Mouse (Mus musculus): ENCODE results near the gene Tenm2. TPM values are rescaled to one million over a fixed set of nuclear protein-coding genes. Genes with fewer than 3 reads are reported as not detected.

The Tenm2 gene
- polyA plus RNA-seq, 1 experiment from 2014 or later, result 77.0 TPM

- peak; percentile 40; the same call in 1 of the 2 replicates for ATAC-seq
- Histone ChIP-seq H3K4me3 (ENCODE audit: low read depth, low read length) (no peak overlapping the region), H3K4me2 (ENCODE audit: low read length) (no peak overlapping the region), H3K27ac (ENCODE audit: low read length) (0 out of 2 replicates have a peak overlapping the region, but pooled peaks have one; percentile 1), H3K27me3 (ENCODE audit: control insufficient read depth, insufficient read depth, low read depth, low read length) (no peaks in the 10 kb centered on the region), H3K4me1 (ENCODE audit: control insufficient read depth, insufficient read depth, low read length) (peaks cover 7% of the 10 kb centered on the region), H3K9me3 (replicated peaks; ENCODE audit: control insufficient read depth, low read length, poor library complexity, severe bottlenecking) (no peaks in the 10 kb centered on the region), H3K9ac (ENCODE audit: low read depth, low read length) (no peak overlapping the region), H3K36me3 (ENCODE audit: control insufficient read depth, insufficient read depth, low read length) (no peaks in the 10 kb centered on the region)
- 62% methylated on average over 9 of the region's 9 CpGs for WGBS
Observed at GRCm38 (mm10) chr11:36494898-36495548, 740.7 kb downstream of the Tenm2 start.

- Histone ChIP-seq H3K4me3 (ENCODE audit: low read depth, low read length) (no peak overlapping the region), H3K4me2 (ENCODE audit: low read length) (no peak overlapping the region), H3K27me3 (ENCODE audit: control insufficient read depth, insufficient read depth, low read depth, low read length) (no peaks in the 10 kb centered on the region), H3K27ac (ENCODE audit: low read length) (no peak overlapping the region), H3K9me3 (replicated peaks; ENCODE audit: control insufficient read depth, low read length, poor library complexity, severe bottlenecking) (no peaks in the 10 kb centered on the region), H3K4me1 (ENCODE audit: control insufficient read depth, insufficient read depth, low read length) (peaks cover 7% of the 10 kb centered on the region), H3K9ac (ENCODE audit: low read depth, low read length) (no peak overlapping the region), H3K36me3 (ENCODE audit: control insufficient read depth, insufficient read depth, low read length) (no peaks in the 10 kb centered on the region)
- 75% methylated on average over 6 of the region's 6 CpGs for WGBS
- ATAC-seq, result no peak
Observed at GRCm38 (mm10) chr11:36492274-36492673, 743.5 kb downstream of the Tenm2 start.

GRCm38 (mm10) chr11:36490085-36490484, 745.7 kb downstream of the Tenm2 start:
- 55% methylated on average over 7 of the region's 7 CpGs for WGBS
- no peaks in the 10 kb centered on the region for H3K9me3 ChIP-seq (replicated peaks; ENCODE audit: control insufficient read depth, low read length, poor library complexity, severe bottlenecking)
- no peak for ATAC-seq
- no peak overlapping the region for H3K9ac ChIP-seq (ENCODE audit: low read depth, low read length)
- no peak overlapping the region for H3K4me2 ChIP-seq (ENCODE audit: low read length)
- no peaks in the 10 kb centered on the region for H3K36me3 ChIP-seq (ENCODE audit: control insufficient read depth, insufficient read depth, low read length)
- H3K4me3 ChIP-seq (ENCODE audit: low read depth, low read length), result no peak overlapping the region
- no peak overlapping the region for H3K27ac ChIP-seq (ENCODE audit: low read length)
- H3K27me3 ChIP-seq (ENCODE audit: control insufficient read depth, insufficient read depth, low read depth, low read length), result no peaks in the 10 kb centered on the region
- peaks cover 13% of the 10 kb centered on the region for H3K4me1 ChIP-seq (ENCODE audit: control insufficient read depth, insufficient read depth, low read length)

GRCm38 (mm10) chr11:36488666-36489065, 747.1 kb downstream of the Tenm2 start:
- H3K9me3 ChIP-seq (replicated peaks; ENCODE audit: control insufficient read depth, low read length, poor library complexity, severe bottlenecking), result no peaks in the 10 kb centered on the region
- no peaks in the 10 kb centered on the region for H3K27me3 ChIP-seq (ENCODE audit: control insufficient read depth, insufficient read depth, low read depth, low read length)
- H3K4me3 ChIP-seq (ENCODE audit: low read depth, low read length), result no peak overlapping the region
- H3K9ac ChIP-seq (ENCODE audit: low read depth, low read length), result no peak overlapping the region
- H3K36me3 ChIP-seq (ENCODE audit: control insufficient read depth, insufficient read depth, low read length), result no peaks in the 10 kb centered on the region
- no peak overlapping the region for H3K4me2 ChIP-seq (ENCODE audit: low read length)
- H3K4me1 ChIP-seq (ENCODE audit: control insufficient read depth, insufficient read depth, low read length), result peaks cover 22% of the 10 kb centered on the region
- no peak overlapping the region for H3K27ac ChIP-seq (ENCODE audit: low read length)
- no peak for ATAC-seq
- 89% methylated on average over 4 of the region's 4 CpGs for WGBS

- Histone ChIP-seq H3K4me2 (ENCODE audit: low read length) (no peak overlapping the region), H3K4me1 (ENCODE audit: control insufficient read depth, insufficient read depth, low read length) (peaks cover 37% of the 10 kb centered on the region), H3K27ac (ENCODE audit: low read length) (no peak overlapping the region), H3K4me3 (ENCODE audit: low read depth, low read length) (no peak overlapping the region), H3K9me3 (replicated peaks; ENCODE audit: control insufficient read depth, low read length, poor library complexity, severe bottlenecking) (no peaks in the 10 kb centered on the region), H3K27me3 (ENCODE audit: control insufficient read depth, insufficient read depth, low read depth, low read length) (no peaks in the 10 kb centered on the region), H3K9ac (ENCODE audit: low read depth, low read length) (no peak overlapping the region), H3K36me3 (ENCODE audit: control insufficient read depth, insufficient read depth, low read length) (no peaks in the 10 kb centered on the region)
- WGBS, result 73% methylated on average over 12 of the region's 12 CpGs
- ATAC-seq, result no peak
Observed at GRCm38 (mm10) chr11:36486092-36486491, 749.7 kb downstream of the Tenm2 start.

GRCm38 (mm10) chr11:36484466-36485069, 751.2 kb downstream of the Tenm2 start:
- Histone ChIP-seq H3K9me3 (replicated peaks; ENCODE audit: control insufficient read depth, low read length, poor library complexity, severe bottlenecking) (no peaks in the 10 kb centered on the region), H3K9ac (ENCODE audit: low read depth, low read length) (no peak overlapping the region), H3K27me3 (ENCODE audit: control insufficient read depth, insufficient read depth, low read depth, low read length) (no peaks in the 10 kb centered on the region), H3K4me2 (ENCODE audit: low read length) (no peak overlapping the region), H3K36me3 (ENCODE audit: control insufficient read depth, insufficient read depth, low read length) (no peaks in the 10 kb centered on the region), H3K27ac (ENCODE audit: low read length) (peak overlapping the region; percentile 40; the same call in 1 of the 2 replicates), H3K4me1 (ENCODE audit: control insufficient read depth, insufficient read depth, low read length) (peaks cover 37% of the 10 kb centered on the region), H3K4me3 (ENCODE audit: low read depth, low read length) (no peak overlapping the region)
- no peak for ATAC-seq
- 29% methylated on average over 8 of the region's 8 CpGs for WGBS

- H3K4me1 ChIP-seq (ENCODE audit: control insufficient read depth, insufficient read depth, low read length), result peaks cover 49% of the 10 kb centered on the region
Observed at GRCm38 (mm10) chr11:36482136-36482535, 753.6 kb downstream of the Tenm2 start.

GRCm38 (mm10) chr11:36481524-36481923, 754.2 kb downstream of the Tenm2 start:
- 40% methylated on average over 7 of the region's 7 CpGs for WGBS
- Histone ChIP-seq H3K4me1 (ENCODE audit: control insufficient read depth, insufficient read depth, low read length) (peaks cover 49% of the 10 kb centered on the region), H3K4me3 (ENCODE audit: low read depth, low read length) (no peak overlapping the region), H3K27me3 (ENCODE audit: control insufficient read depth, insufficient read depth, low read depth, low read length) (no peaks in the 10 kb centered on the region), H3K4me2 (ENCODE audit: low read length) (no peak overlapping the region), H3K9me3 (replicated peaks; ENCODE audit: control insufficient read depth, low read length, poor library complexity, severe bottlenecking) (no peaks in the 10 kb centered on the region), H3K36me3 (ENCODE audit: control insufficient read depth, insufficient read depth, low read length) (no peaks in the 10 kb centered on the region), H3K9ac (ENCODE audit: low read depth, low read length) (no peak overlapping the region), H3K27ac (ENCODE audit: low read length) (no peak overlapping the region)
- no peak for ATAC-seq

More at GRCm38 (mm10) chr11:36482136-36482535, 753.6 kb downstream of the Tenm2 start:
- H3K27ac ChIP-seq (ENCODE audit: low read length), result no peak overlapping the region
- no peaks in the 10 kb centered on the region for H3K27me3 ChIP-seq (ENCODE audit: control insufficient read depth, insufficient read depth, low read depth, low read length)
- H3K4me3 ChIP-seq (ENCODE audit: low read depth, low read length), result no peak overlapping the region
- no peaks in the 10 kb centered on the region for H3K36me3 ChIP-seq (ENCODE audit: control insufficient read depth, insufficient read depth, low read length)
- H3K9me3 ChIP-seq (replicated peaks; ENCODE audit: control insufficient read depth, low read length, poor library complexity, severe bottlenecking), result no peaks in the 10 kb centered on the region
- WGBS, result 56% methylated on average over 8 of the region's 8 CpGs
- ATAC-seq, result peak; percentile 37; the same call in 1 of the 2 replicates
- no peak overlapping the region for H3K9ac ChIP-seq (ENCODE audit: low read depth, low read length)
- no peak overlapping the region for H3K4me2 ChIP-seq (ENCODE audit: low read length)

GRCm38 (mm10) chr11:36481086-36481485, 754.7 kb downstream of the Tenm2 start:
- Histone ChIP-seq H3K9ac (ENCODE audit: low read depth, low read length) (no peak overlapping the region), H3K4me2 (ENCODE audit: low read length) (no peak overlapping the region), H3K4me3 (ENCODE audit: low read depth, low read length) (no peak overlapping the region), H3K27me3 (ENCODE audit: control insufficient read depth, insufficient read depth, low read depth, low read length) (no peaks in the 10 kb centered on the region), H3K9me3 (replicated peaks; ENCODE audit: control insufficient read depth, low read length, poor library complexity, severe bottlenecking) (no peaks in the 10 kb centered on the region), H3K27ac (ENCODE audit: low read length) (no peak overlapping the region), H3K36me3 (ENCODE audit: control insufficient read depth, insufficient read depth, low read length) (no peaks in the 10 kb centered on the region), H3K4me1 (ENCODE audit: control insufficient read depth, insufficient read depth, low read length) (peaks cover 46% of the 10 kb centered on the region)
- no peak for ATAC-seq
- 89% methylated on average over 5 of the region's 5 CpGs for WGBS
